Mouse (Mus musculus): ENCODE results near the gene Gm10130. TPM values are rescaled to one million over a fixed set of nuclear protein-coding genes. Genes with fewer than 3 reads are reported as not detected.
"Not testable (repeated sequence)": the region's sequence is repeated elsewhere in the genome, so short reads cannot be mapped to it uniquely, and the experiment has no call there.

Gene Gm10130
- total RNA-seq, 1 experiment = 9.4 TPM

- TF ChIP-seq HCFC1 (IDR thresholded peaks at IDR 0.05; ENCODE audit: borderline replicate concordance, insufficient read depth, low read length) = peak; percentile 43
- TF ChIP-seq CHD2 (IDR thresholded peaks at IDR 0.05; ENCODE audit: low read depth, low read length) = peak; percentile 66; the same call in 1 of the 2 replicates
These were observed 12.3 kb upstream of the Gm10130 start for GRCm38 (mm10) chr2:150310952-150311884.

GRCm38 (mm10) chr2:150316140-150316539 lies 7.4 kb upstream of the Gm10130 start:
- no peak for DNase-seq (ENCODE audit: low read depth, low spot score)
- Histone ChIP-seq H3K27ac (ENCODE audit: insufficient read depth, low read depth, low read length, poor library complexity, severe bottlenecking) (no peak overlapping the region), H3K36me3 (ENCODE audit: control insufficient read depth, insufficient read depth, low read length, poor library complexity, severe bottlenecking) (peaks cover 12% of the 10 kb centered on the region), H3K9me3 (ENCODE audit: control insufficient read depth, insufficient read depth, low read depth, low read length) (no peaks in the 10 kb centered on the region), H3K4me1 (ENCODE audit: control insufficient read depth in 2 of 2, insufficient read depth in 2 of 2, low read length in 2 of 2, poor library complexity in 1 of 2) (peaks cover 3 to 4% of the 10 kb centered on the region in 2 experiments; a peak in 2 of 4 replicates), H3K9ac (ENCODE audit: insufficient read depth, low read depth, low read length, poor library complexity, severe bottlenecking) (no peak overlapping the region), H3K4me3 (ENCODE audit: insufficient read depth in 1 of 2, low read depth in 1 of 2, low read length in 2 of 2, poor library complexity in 1 of 2, severe bottlenecking in 1 of 2) (no peak overlapping the region)
- TF ChIP-seq ZC3H11A (IDR thresholded peaks at IDR 0.05; ENCODE audit: borderline replicate concordance, low read depth, low read length) = no peak
- TF ChIP-seq MAFK (IDR thresholded peaks at IDR 0.05; ENCODE audit: insufficient read depth, low read depth, low read length) = no peak
- TF ChIP-seq HCFC1 (IDR thresholded peaks at IDR 0.05; ENCODE audit: borderline replicate concordance, insufficient read depth, low read length) = no peak
- TF ChIP-seq CHD2 (IDR thresholded peaks at IDR 0.05; ENCODE audit: low read depth, low read length) = no peak
- no peak for TF ChIP-seq ZNF384 (IDR thresholded peaks at IDR 0.05; ENCODE audit: low read depth, low read length)
- in situ Hi-C loops (cut with MboI; ENCODE audit: low sequenced_read_pairs in 2 of 2, unreplicated experiment in 2 of 2) = no loop called here

More at GRCm38 (mm10) chr2:150310952-150311884, 12.3 kb upstream of the Gm10130 start:
- in situ Hi-C loops (cut with MboI; ENCODE audit: low sequenced_read_pairs in 2 of 2, unreplicated experiment in 2 of 2); H3K4me1 ChIP-seq (ENCODE audit: control insufficient read depth in 2 of 2, insufficient read depth in 2 of 2, low read length in 2 of 2, poor library complexity in 1 of 2); H3K9me3 ChIP-seq (ENCODE audit: control insufficient read depth, insufficient read depth, low read depth, low read length); H3K36me3 ChIP-seq (ENCODE audit: control insufficient read depth, insufficient read depth, low read length, poor library complexity, severe bottlenecking): not testable (repeated sequence)
- Histone ChIP-seq H3K4me3 (ENCODE audit: insufficient read depth in 1 of 2, low read depth in 1 of 2, low read length in 2 of 2, poor library complexity in 1 of 2, severe bottlenecking in 1 of 2) (peak overlapping the region; percentile 86 to 92), H3K27ac (ENCODE audit: insufficient read depth, low read depth, low read length, poor library complexity, severe bottlenecking) (peak overlapping the region; percentile 79), H3K9ac (ENCODE audit: insufficient read depth, low read depth, low read length, poor library complexity, severe bottlenecking) (peak overlapping the region; percentile 91)
- peak; percentile 94 for DNase-seq (ENCODE audit: low read depth, low spot score)

DNA sequence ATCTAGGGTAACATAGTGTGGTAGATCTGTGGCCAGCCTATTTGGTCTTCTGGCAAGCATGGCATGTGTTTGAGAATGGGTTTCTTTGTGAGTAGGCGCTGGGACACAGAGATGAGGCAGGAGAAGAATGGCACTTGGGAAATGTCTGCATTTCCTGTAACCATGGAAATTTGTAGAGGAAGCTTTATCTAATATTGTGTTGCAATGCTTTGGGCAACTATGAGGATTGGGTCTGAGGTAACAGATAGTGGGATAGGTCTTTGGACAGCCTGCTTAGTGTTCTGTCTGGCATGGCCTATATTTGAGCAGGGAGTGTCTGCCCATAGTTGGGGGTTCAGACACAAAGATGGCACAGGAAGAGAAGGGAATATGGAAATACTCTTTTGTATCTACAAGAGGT lies 4.5 kb upstream of the Gm10130 start:
- Histone ChIP-seq H3K4me1 (ENCODE audit: control insufficient read depth in 2 of 2, insufficient read depth in 2 of 2, low read length in 2 of 2, poor library complexity in 1 of 2) (peaks cover 3 to 4% of the 10 kb centered on the region in 2 experiments; a peak in 2 of 4 replicates), H3K36me3 (ENCODE audit: control insufficient read depth, insufficient read depth, low read length, poor library complexity, severe bottlenecking) (peaks cover 12% of the 10 kb centered on the region), H3K9me3 (ENCODE audit: control insufficient read depth, insufficient read depth, low read depth, low read length) (no peaks in the 10 kb centered on the region), H3K4me3 (ENCODE audit: insufficient read depth in 1 of 2, low read depth in 1 of 2, low read length in 2 of 2, poor library complexity in 1 of 2, severe bottlenecking in 1 of 2) (no peak overlapping the region), H3K27ac (ENCODE audit: insufficient read depth, low read depth, low read length, poor library complexity, severe bottlenecking) (no peak overlapping the region), H3K9ac (ENCODE audit: insufficient read depth, low read depth, low read length, poor library complexity, severe bottlenecking) (no peak overlapping the region)
- no peak for DNase-seq (ENCODE audit: low read depth, low spot score)
- in situ Hi-C loops (cut with MboI; ENCODE audit: low sequenced_read_pairs in 2 of 2, unreplicated experiment in 2 of 2) = no loop called here
- TF ChIP-seq ZNF384 (IDR thresholded peaks at IDR 0.05; ENCODE audit: low read depth, low read length) (no peak), HCFC1 (IDR thresholded peaks at IDR 0.05; ENCODE audit: borderline replicate concordance, insufficient read depth, low read length) (no peak), MAFK (IDR thresholded peaks at IDR 0.05; ENCODE audit: insufficient read depth, low read depth, low read length) (no peak), ZC3H11A (IDR thresholded peaks at IDR 0.05; ENCODE audit: borderline replicate concordance, low read depth, low read length) (no peak)

- H3K4me1 ChIP-seq (ENCODE audit: control insufficient read depth in 2 of 2, insufficient read depth in 2 of 2, low read length in 2 of 2, poor library complexity in 1 of 2); H3K27ac ChIP-seq (ENCODE audit: insufficient read depth, low read depth, low read length, poor library complexity, severe bottlenecking); H3K4me3 ChIP-seq (ENCODE audit: insufficient read depth in 1 of 2, low read depth in 1 of 2, low read length in 2 of 2, poor library complexity in 1 of 2, severe bottlenecking in 1 of 2); in situ Hi-C loops (cut with MboI; ENCODE audit: low sequenced_read_pairs in 2 of 2, unreplicated experiment in 2 of 2); H3K9me3 ChIP-seq (ENCODE audit: control insufficient read depth, insufficient read depth, low read depth, low read length); H3K36me3 ChIP-seq (ENCODE audit: control insufficient read depth, insufficient read depth, low read length, poor library complexity, severe bottlenecking); DNase-seq (ENCODE audit: low read depth, low spot score); H3K9ac ChIP-seq (ENCODE audit: insufficient read depth, low read depth, low read length, poor library complexity, severe bottlenecking): not testable (repeated sequence)
These were observed 33.6 kb downstream of the Gm10130 start for GRCm38 (mm10) chr2:150357136-150357535.

DNA sequence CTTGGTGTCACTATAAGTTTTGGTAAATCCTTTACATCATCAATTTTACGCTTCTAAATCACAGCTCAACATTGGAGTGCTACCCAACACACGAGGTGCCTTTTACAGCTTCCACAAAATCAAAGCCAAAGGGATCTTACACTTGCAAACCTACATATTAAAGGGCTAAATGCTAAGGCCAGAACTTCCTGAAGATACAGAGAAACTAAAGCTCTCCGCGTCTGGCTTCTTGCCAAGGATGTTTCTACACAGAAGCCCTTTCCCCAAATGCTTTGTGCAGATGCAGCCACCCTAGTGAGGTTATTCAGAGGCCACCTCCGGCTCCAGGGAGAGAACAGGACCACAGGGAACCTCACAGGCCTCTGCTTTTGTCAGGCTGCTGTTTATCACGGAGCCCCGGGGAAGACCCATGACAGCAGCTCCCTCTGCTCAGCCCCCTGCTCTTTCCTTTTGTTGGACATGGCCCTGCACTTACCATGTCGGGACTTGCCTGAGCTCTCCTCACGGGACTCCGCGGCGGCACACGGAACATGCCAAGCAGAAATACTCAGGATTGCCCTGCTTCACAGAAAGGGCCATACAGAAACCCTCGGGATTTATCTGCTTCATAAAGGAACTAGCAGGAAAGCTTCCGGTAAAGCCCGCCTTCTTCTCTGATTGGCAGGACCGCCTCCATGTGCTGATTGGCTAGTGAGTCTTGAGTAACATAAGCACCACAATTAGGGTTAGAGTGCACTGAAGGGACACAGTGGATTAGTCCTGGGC lies 38.8 kb downstream of the Gm10130 start, which contains the start of gene 3300002I08Rik:
Gene 3300002I08Rik (minus strand): TSS at position 653 of the 765 bp plus-strand sequence.
- H3K4me1 ChIP-seq (ENCODE audit: control insufficient read depth in 2 of 2, insufficient read depth in 2 of 2, low read length in 2 of 2, poor library complexity in 1 of 2); in situ Hi-C loops (cut with MboI; ENCODE audit: low sequenced_read_pairs in 2 of 2, unreplicated experiment in 2 of 2); H3K9me3 ChIP-seq (ENCODE audit: control insufficient read depth, insufficient read depth, low read depth, low read length); H3K36me3 ChIP-seq (ENCODE audit: control insufficient read depth, insufficient read depth, low read length, poor library complexity, severe bottlenecking): not testable (repeated sequence)
- peak within 1 kb of the TSS; percentile 78 for H3K27ac ChIP-seq (ENCODE audit: insufficient read depth, low read depth, low read length, poor library complexity, severe bottlenecking)
- H3K4me3 ChIP-seq (ENCODE audit: insufficient read depth in 1 of 2, low read depth in 1 of 2, low read length in 2 of 2, poor library complexity in 1 of 2, severe bottlenecking in 1 of 2) = peak within 1 kb of the TSS; percentile 91 to 95
- DNase-seq (ENCODE audit: low read depth, low spot score) = peak; percentile 78
- H3K9ac ChIP-seq (ENCODE audit: insufficient read depth, low read depth, low read length, poor library complexity, severe bottlenecking) = peak within 1 kb of the TSS; percentile 90

Measured in ES-E14 (cell line).